Mouse (Mus musculus) megakaryocyte-erythroid progenitor cell, adult 5-6 weeks (primary cell): ENCODE results near the gene Txndc12. TPM values are rescaled to one million over a fixed set of nuclear protein-coding genes. Genes with fewer than 3 reads are reported as not detected.

ENCODE experiments used
- ATAC-seq: replicated peaks from 2 replicates; pipeline ENCODE4 v1.8.0; 2016; ENCODE audit warnings: mild to moderate bottlenecking, inconsistent platforms; ENCODE audit not compliant: severe bottlenecking, poor library complexity, low FRiP score, low TSS enrichment
- total RNA-seq, 2 experiments: library from RNA; stranded (forward) in 1 of 2; stranded (reverse) in 1 of 2; fragments of 200-1000, 215-1000 nt in 1 of 2; fragments of >200 nt in 1 of 2; fragmentation: Nextera tagmentation in 1 of 2; gene quantifications; 2 replicates each; pipeline ENCODE4 v1.2.3; 2014 to 2017

The Txndc12 gene
- total RNA-seq, 2 experiments from 2014 or later: 18.3 to 19.7 TPM

DNA sequence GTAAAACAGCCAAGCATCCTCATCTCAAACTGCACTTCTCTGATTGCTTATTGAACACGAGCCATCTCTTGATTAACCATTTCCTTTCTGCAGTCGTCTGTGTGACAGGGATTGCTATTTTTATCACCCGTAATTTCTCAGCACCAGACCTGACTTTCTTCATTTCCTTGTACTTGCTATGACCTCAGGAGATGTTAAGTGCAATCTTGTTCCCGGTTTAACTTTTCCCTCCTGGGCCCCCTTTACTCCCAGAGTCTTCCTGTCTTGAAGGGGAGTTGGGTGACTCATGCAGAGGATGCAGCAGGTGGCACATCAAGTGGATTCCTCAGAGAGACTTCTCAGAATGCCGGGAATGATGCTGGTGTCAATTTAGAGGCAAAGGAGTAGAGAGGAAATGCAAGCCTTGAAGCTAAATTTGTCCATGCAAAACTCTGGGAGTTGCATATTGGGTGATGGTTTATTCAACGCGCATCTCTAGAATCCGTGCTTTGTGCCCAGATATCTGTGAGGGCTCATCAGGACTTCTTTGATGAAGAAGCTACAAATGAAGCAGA, 75.5 kb downstream of the Txndc12 start:
- ATAC-seq: no peak

Other genes starting within 250 kb of the Txndc12 start
- 42.2 and 49.4 TPM in 2 replicates for gene Cc2d1b, start 214.7 kb upstream of the Txndc12 start, total RNA-seq (2014; fragmentation: Nextera tagmentation)
- 20.9 and 28.2 TPM in 2 replicates for gene Cc2d1b, start 214.7 kb upstream of the Txndc12 start, total RNA-seq (2017)
- gene 3110021N24Rik, start 115.0 kb upstream of the Txndc12 start, total RNA-seq (2014; fragmentation: Nextera tagmentation): not detected in 2 replicates
- not detected in 2 replicates for gene 3110021N24Rik, start 115.0 kb upstream of the Txndc12 start, total RNA-seq (2017)
- gene Zfyve9, start 53.8 kb upstream of the Txndc12 start, total RNA-seq (2014; fragmentation: Nextera tagmentation): not detected in 2 replicates
- gene Zfyve9, start 53.8 kb upstream of the Txndc12 start, total RNA-seq (2017): not detected in 2 replicates
- gene Btf3l4, start 987 bp upstream of the Txndc12 start, total RNA-seq (2014; fragmentation: Nextera tagmentation): 55.3 and 67.7 TPM in 2 replicates
- 61.7 and 80.3 TPM in 2 replicates for gene Btf3l4, start 987 bp upstream of the Txndc12 start, total RNA-seq (2017)
- 64.5 and 71.6 TPM in 2 replicates for gene Kti12, start 13.2 kb downstream of the Txndc12 start, total RNA-seq (2014; fragmentation: Nextera tagmentation)
- 30.7 and 50.8 TPM in 2 replicates for gene Kti12, start 13.2 kb downstream of the Txndc12 start, total RNA-seq (2017)
- gene A730015C16Rik, start 14.0 kb downstream of the Txndc12 start, total RNA-seq (2014; fragmentation: Nextera tagmentation): not detected in 2 replicates
- 0.42 TPM in 1 of 2 replicates, not detected in the other for gene A730015C16Rik, start 14.0 kb downstream of the Txndc12 start, total RNA-seq (2017)
- not detected in 2 replicates for gene Rab3b, start 44.5 kb downstream of the Txndc12 start, total RNA-seq (2014; fragmentation: Nextera tagmentation)
- not detected in 2 replicates for gene Rab3b, start 44.5 kb downstream of the Txndc12 start, total RNA-seq (2017)
- gene Nrd1, start 166.1 kb downstream of the Txndc12 start, total RNA-seq (2014; fragmentation: Nextera tagmentation): 99.7 and 124 TPM in 2 replicates
- 74.9 and 105 TPM in 2 replicates for gene Nrd1, start 166.1 kb downstream of the Txndc12 start, total RNA-seq (2017)